Mouse (Mus musculus) WW6 (cell line): ENCODE measurements around the gene Fut11.
A peak's percentile ranks its signal among the peaks of the same experiment; 100 is the strongest.

Experiments used
- DNase-seq: peaks from one replicate; pipeline ENCODE4 v3.0.0-alpha.2; 2013; ENCODE audit warnings: low read depth, low spot score

Fut11 gene

DNA sequence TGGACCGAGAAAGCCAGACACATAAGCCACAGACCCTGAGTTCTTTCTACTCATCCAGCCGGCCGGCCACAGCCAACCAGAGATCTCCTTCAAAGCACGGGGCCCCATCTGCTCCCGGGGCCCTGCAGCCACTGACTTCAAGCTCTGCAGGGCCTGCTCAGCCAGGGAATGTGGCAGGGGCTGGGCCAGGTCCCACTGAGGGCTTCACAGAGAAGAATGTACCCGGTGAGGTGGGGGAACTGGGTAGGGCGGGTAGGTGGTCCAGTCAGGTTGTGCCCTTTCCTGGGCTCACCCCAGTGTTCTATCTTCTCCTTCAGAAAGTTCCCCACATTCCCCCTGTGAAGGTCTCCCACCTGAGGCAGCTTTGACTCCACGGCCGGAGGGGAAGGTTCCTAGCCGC is 23.7 kb downstream of the Fut11 start:
- DNase-seq = no peak

DNA sequence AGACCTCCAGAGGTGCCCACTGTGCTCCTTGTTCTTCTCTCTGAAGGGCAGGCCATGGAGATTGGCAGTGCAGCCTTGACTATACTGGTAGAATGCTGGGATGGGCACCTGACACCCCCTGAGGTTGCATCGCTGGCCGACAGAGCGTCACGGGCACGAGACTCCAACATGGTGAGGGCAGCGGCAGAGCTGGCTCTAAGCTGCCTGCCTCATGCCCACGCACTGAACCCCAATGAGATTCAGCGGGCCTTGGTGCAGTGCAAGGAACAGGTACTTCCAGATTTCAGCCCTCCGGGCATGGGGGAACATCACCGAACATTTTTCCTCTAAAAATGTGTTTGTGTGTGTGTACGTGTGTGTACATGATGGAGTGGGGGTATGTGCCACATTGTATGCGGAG is 25.0 kb downstream of the Fut11 start:
- DNase-seq = no peak

DNA sequence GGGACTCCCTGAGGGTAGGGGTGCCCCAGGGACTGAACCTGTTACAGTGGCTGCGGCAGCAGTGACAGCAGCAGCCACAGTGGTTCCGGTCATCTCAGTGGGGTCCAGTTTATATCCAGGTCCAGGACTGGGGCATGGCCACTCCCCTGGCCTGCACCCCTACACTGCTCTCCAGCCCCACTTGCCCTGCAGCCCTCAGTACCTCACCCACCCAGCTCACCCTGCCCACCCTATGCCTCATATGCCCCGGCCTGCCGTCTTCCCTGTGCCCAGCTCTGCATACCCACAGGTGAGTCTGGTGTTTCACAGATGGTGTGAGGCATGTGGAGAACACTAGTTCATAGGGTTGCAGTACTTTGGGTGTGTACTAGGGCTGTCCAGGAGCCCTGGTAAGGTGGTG is 26.6 kb downstream of the Fut11 start:
- no peak for DNase-seq

DNA sequence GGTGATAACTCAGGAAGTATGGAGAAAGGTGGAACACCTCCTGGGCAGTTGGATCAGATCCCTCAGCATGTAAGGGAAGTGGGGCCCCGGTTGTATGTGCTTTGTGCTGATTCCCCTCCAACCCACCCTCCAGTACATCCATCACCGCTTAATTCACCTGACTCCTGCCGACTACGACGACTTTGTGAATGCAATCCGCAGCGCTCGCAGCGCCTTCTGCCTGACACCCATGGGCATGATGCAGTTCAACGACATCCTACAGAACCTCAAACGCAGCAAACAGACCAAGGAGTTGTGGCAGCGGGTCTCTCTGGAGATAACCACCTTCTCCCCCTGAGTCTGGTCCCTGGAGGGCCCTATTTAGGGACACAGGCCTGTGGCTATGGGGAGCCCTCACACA is 28.2 kb downstream of the Fut11 start:
- no peak for DNase-seq

DNA sequence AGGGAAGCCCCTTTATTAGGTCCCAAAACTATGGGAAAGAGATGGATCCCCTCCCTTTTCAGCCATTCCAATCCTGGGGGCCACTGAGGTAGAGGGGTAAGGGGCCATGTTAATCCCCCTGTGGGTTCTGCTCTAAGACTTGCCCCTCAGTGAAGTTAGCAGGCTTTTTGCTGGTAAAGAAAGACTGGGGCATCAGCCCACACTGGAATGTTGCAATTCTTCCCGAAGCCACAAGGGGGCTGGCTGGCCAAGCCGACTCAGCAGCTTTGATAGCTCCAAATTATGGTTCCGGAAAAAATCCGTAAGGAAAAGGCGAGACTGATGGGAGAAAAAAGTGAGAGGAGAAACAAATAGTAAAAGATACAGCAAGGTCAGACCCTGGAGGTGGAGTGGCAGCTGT is 29.3 kb downstream of the Fut11 start:
- DNase-seq = no peak

DNA sequence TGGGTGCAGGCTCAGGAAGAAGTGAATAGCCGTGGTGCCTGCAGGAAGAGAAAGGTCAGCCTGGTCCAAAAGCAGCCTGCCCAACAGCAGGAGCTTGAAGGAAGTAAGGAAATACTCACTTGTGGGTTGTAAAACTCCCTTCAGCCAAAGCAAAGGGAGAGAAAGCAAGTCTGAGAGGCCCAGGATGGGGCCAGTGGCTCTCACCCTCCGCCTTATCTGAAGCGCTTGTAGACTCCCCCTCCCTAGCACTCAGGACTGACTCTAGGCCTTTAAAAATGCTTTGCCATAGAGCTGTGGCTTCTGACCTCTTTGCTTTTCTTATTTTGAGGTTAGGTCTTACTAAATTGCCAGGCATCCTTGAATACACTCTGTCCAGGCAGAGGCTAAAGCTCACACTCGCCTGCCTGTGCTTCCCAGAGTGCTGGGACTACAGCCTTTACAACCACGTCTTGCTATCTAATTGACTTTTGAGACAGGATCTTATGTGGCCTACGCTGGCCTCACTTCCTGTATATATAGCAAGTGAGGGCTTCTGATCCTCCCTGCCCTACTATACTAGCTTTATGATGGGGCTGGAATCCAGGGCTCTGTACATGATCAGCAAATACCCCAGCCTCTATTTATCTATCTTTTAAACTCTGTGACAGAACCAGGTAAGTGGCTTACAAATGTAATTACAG is 31.0 kb downstream of the Fut11 start:
- no peak for DNase-seq

DNA sequence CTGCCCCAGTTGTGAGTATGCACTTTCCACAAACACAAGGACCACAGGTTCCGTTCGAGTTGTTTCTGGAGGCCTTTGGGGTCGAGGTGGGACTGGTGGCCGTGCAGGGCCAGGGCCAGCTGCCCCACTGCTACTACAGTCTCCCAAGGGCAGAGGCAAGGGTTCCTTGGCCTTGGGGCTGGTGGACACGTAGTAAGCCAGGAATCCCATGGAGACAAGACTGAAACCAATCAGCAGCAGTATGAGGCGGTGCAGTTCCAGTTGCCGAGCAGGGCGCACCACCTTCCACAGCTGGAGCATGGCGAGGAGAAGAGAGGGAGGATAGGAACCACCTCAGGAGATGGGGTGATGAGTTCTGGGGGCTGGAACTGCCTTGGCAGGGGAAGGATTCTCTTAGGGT is 35.1 kb downstream of the Fut11 start:
- no peak for DNase-seq

DNA sequence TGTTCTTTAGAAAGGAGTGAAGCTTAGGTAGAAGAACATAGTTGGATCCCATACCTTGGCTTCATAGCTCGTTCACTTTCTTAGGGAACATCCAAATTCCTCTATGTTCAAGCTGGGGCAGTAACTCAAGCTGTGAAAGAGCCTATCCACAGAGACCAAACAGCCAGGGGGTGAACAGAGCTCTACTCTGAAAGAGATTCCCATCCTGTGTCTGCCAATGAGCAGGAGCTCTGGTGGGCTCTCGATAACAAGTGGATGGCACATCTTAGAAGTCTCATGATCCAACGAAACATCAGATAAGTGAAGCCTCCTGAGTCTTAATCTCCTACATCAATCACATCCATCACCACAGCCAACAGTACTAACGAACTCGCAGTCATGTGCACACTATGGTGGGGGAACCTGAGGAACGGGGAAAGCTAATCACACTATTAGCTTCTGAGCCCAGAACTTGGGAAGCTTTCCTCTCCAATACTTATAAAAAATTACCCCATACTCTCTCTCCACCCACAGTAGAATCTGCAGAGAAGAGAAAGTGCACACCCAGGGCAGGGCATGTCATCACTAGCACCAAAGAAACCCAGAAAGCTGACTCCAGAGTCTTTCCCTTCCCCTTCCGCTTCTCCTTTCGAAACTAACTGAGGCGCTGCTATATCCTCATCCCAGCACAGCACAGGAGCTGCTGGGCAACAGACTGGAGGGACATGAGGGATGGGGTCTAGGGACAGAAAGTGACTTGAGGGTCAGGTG is 36.3 kb downstream of the Fut11 start:
- DNase-seq = no peak

DNA sequence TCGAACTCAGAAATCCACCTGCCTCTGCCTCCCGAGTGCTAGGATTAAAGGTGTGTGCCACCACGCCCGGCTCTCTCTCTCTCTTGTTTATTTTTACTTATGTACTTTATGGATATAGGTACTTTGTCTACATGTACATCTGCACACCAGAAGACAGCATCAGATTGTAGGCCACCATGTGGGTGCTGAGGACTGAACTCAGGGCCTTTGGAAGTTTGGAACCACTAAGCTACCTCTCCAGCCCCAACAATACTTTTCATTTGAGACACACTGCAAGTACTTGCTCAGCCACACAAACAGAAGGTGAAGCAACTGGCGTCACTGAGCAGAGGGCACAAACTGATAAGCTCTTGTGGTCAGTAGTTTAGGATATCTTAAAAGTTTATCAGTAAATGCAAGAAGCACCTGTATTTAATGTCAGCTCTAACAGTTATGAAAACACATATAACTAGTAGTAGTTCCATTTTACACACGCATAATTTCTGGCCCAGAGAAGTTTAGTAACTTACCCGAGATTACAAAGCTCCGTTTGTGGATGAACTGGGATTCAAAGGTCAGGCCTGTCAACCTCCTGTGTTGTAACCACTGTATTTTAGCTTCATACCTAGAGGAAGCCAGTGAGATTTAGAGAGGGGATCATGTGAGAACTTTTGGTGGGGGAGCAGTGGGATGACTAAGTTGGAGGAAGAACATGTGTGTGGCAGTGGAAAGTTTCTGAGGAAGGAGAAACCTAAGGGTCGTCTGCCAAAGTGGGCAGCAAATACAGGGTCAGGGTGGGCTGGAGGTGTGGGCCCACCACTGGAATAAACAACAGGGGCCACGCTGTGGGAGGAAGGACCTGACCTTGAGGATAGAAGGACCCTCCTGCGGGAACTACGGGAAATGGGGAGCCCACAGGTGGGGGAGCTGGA is 38.5 kb downstream of the Fut11 start:
- DNase-seq = no peak

DNA sequence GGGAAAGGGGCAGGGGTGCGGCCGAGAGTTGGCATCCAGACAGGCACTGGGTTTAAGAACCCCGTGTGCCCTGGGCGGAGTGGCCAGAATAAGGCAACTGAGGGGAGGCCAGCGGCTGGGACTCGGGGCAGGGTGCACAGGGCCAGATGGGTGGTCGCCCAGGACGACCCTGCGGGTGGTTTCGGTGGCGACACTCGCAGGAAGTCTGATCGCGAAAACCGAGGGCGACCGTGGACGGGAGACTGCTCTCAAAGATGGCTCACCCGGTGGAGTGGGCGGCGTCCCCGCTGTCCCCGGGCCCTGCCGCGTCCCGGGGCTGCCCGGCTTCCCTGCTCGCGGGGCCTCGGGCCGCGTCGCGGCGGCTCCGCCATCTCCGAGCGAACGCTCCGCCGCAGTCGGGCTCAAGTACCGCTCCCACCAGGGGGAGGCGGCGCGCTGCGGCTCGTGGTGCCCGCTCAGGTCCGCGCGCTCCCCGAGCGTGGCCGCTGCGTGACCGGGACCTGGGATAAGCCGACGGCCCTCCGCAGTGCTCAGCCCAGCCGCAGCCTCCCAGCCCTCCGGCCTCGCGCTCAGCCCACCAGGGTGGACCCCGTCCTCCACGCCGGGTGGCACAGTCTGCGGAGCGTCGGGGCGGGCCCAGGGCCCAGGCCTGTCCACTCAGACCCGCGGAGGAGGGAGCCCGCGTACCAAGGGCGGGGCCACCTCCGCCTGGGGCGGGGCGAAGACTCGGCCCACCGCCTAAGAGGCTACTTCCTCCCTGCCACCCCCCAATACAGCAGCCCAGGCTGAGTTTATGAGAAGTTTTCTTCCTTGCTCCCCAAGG is 39.4 kb downstream of the Fut11 start, which contains the start of gene Ndst2:
Ndst2 (minus strand) TSS at position 611 of the 823 bp plus-strand sequence.
- DNase-seq = no peak

DNA sequence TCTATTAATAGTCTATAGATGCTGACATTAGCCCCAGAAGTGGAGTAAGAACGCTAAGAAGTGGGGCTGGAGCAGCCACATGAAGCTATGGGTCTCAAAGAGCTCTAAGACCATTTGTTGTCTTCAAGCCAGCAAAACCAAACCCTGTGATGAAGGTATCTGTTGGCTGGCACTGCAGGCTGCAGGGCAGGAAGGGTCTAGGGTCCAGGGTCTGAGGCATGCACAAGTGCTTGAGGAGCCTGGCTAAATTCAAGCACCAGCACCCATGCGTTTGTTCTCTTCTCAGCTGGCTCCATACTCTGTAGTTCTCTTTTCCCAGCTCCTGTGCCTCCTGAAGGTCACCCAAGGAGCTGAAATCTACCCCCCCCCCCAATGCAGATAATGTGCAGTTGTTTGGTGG is 40.3 kb downstream of the Fut11 start:
- no peak for DNase-seq

DNA sequence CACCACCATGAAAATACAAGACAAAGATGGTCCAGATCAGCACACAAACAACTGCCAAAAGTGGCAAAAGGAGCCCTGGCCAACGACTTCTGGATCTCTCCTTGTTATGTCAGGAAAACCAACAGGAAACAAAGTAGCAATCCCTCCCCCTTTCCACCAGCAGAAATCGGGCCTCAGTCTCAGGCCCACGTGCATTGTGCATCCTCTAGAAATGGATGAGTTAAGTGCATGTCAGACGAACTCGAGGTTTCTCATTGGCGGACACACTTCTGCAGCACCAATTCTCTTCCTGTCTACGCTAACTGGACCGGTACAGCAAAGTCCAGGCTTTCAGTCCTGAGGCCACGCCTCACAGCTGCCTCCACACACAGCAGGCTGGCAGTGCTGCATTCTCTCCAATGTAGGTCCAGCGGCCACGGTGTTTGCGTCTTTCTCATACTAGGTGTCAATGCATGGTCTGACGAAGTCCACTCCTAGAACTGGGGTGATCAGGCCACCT is 41.2 kb downstream of the Fut11 start:
- no peak for DNase-seq

DNA sequence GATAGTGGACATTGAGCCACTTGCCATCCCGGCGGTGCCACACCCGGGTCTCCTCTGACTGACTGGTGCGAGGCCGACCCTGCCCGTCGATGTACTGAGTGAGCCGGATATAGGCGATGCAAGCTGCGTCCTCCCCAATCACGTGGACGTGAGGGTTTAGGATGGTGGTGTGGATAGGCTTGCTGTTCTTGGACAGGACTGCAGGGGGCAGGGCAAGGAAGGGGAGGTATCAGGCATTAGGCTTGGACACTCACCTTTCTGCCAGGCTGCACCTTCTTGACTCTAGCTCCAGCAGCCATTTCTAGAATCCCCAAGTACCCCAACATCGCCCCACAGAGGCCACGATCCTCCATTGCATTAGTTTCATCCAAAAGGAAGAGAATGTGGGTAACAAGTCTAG is 42.5 kb downstream of the Fut11 start:
- DNase-seq = peak; percentile 81

DNA sequence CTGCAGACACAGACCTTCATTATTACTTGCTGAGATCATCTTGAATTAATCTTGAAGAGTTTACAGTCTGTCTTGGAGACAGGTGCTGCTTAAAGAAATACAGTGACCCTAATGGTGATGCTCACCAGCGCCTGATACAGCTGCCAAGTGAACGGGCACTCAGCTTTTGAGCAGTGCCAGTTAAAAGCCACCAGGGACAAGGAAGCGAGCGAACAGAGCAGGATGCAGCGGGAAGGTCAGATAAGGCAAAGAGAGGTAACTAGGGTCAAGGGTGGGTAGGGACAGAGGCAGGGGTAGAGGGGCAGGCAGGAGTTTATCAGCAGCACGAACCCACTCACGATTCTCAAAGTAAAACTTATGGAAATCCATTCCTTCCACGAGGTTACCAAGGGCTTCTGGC is 43.7 kb downstream of the Fut11 start:
- no peak for DNase-seq

DNA sequence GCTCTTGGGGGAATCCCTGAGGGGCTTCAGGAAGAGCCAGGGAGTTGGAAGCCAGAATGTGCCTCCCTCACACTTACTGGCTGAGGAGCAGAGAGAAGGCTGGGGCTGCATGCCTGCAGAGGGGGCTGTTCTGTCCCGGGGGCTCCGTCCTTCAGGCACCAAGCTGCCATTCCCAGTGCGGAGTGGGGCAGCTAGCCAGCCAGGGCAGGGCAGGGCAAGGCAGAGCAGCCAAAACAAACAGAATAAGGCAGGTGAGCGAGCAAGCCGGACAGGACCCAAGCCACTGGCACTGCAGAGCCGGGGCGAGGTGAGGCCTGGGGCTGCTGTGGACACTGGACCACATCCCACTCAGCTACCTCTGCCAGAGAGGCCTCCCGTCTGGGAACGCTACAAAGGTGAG is 46.5 kb downstream of the Fut11 start:
- no peak for DNase-seq

DNA sequence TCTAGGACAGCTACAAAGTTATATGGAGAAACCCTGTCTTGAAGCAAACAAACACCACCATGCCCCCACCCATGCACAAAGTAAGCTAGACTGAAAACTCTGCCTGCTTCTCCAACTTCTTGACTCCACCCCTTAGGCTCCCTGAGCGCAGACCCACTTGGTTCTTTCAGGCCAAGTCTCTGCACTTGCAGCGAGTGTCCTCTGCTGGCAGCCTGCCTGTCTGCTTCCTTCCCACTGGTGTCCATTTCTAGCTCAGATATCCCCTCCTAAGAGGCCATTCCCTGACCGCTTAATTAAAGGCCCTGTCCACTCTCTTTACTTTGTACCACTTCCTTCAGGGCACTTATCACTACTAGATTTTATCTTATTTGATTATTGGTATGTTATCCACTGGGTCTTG is 48.8 kb downstream of the Fut11 start:
- no peak for DNase-seq

DNA sequence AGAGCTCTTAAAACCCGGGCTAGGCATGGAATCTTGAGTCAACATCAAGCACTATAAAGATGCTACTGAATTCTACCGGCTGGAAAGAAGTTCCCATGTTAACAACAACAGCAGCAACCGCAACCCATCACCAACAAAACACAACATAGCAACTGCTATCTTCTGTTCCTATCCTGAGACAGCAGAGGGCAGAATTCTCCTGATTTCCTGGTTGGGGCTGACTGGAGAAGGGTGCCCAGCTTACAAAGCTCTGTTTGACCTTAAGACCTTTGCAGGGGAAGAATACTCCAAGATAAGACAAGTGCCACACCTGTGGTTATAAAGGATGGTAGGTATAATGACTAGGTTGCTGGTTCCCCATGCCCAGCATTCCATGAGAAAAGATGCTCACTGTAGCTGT is 52.2 kb downstream of the Fut11 start:
- no peak for DNase-seq

DNA sequence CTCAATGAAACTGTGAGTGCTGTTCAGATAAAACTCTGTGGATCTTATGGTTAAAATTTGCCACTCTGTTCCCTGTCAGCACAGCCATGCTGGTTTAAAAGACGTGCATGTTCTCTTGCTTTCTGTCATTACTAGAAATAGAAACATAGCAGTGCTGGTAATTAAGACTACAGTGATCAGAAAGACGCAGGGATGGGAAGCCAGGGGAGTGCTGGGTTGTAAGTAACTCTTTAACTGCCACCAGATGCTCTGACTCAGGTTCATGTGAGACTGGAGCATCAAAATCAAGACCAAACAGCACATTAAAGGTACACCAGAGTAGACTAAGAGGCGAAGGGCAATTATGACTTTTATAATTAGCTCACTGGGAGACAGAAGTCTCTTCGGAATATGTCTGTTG is 53.6 kb downstream of the Fut11 start:
- no peak for DNase-seq

DNA sequence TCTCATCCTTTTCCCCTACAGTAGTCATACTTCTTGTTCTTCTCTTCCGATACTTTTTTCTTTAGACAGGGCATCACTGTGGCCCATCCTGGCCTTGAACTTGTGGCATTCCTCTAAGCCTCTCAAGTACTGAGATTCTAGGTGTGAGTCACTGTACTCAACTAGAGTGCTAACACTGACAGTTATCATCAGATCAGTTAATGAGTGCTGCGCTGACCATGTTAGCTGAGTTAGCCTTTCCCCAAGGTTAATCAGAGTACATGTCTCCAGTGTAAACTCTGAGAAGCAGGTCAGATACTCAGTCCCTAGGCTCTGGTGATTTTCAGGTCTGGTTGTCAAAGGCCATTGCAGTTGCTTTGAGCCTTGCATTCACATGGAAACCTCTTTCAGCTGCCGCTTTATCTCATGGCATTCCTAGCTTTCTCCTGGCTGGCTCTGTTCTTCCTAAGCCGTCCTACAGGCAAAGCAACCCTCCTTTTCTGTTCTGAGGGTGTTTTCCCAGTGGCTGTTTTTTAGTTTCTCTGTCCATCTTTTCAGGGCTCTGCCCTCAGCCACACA is 54.8 kb downstream of the Fut11 start:
- no peak for DNase-seq

DNA sequence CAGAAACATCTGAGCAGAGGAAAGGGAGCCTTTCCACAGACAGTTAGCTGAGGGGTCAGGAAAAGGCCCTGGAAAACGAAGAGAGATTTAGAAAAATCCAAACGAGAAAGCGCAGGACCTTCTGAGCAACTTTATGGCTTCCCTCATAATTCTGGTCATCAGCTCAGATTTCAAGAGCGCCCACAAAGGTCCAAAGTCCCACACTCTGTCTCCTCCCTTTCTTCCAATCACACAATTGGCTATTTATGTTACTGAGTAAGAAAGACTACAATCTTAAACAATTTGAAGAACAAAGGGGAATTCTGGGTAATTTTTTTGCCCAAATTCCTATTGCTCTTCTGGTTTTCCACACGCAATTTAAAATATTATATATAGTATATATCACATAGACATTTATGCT is 55.7 kb downstream of the Fut11 start:
- DNase-seq = no peak
